Mouse (Mus musculus) MEL (cell line): ENCODE measurements around the gene Map1b.

ENCODE experiments used
- CHD2 ChIP-seq: IDR thresholded peaks from 2 replicates; pipeline ENCODE4 v1.6.1; 2011; ENCODE audit warnings: low read length, improper control_type of control experiment
- CTCF ChIP-seq, 3 experiments: IDR thresholded peaks in 2 of 3; conservative IDR thresholded peaks in 1 of 3; 2 replicates each; pipeline ENCODE4 v1.5.1; 2011 to 2012; ENCODE audit warnings: low read length in 3 of 3, low read depth in 2 of 3, mild to moderate bottlenecking in 2 of 3, improper control_type of control experiment in 1 of 3, inconsistent platforms in 1 of 3, mixed read lengths in 1 of 3, moderate library complexity in 1 of 3; ENCODE audit not compliant: control insufficient read depth in 1 of 3, insufficient read depth in 1 of 3, poor library complexity in 1 of 3, severe bottlenecking in 1 of 3
- GATA1 ChIP-seq: IDR thresholded peaks from 2 replicates; pipeline ENCODE4 v1.6.1; 2011; ENCODE audit warnings: low read depth, low read length, improper control_type of control experiment
- MAX ChIP-seq: IDR thresholded peaks from 2 replicates; pipeline ENCODE4 v1.6.1; 2011; ENCODE audit warnings: low read length, improper control_type of control experiment
- MAZ ChIP-seq: IDR thresholded peaks from 2 replicates; pipeline ENCODE4 v1.6.1; 2012; ENCODE audit warnings: low read depth, mild to moderate bottlenecking, inconsistent platforms, low read length, improper control_type of control experiment
- NRF1 ChIP-seq: IDR thresholded peaks from 2 replicates; pipeline ENCODE4 v1.6.1; 2014; ENCODE audit warnings: low read depth, mild to moderate bottlenecking, inconsistent platforms, low read length, improper control_type of control experiment, moderate library complexity; ENCODE audit not compliant: poor library complexity, insufficient read depth, severe bottlenecking
- POLR2A ChIP-seq, 2 experiments: IDR thresholded peaks; 2 replicates each; pipeline ENCODE4 v1.6.1; 2011 to 2012; ENCODE audit warnings: low read length in 2 of 2, mild to moderate bottlenecking in 2 of 2, control low read depth in 1 of 2, improper control_type of control experiment in 1 of 2, low read depth in 1 of 2, moderate library complexity in 1 of 2; ENCODE audit not compliant: control insufficient read depth in 1 of 2, insufficient read depth in 1 of 2, poor library complexity in 1 of 2
- POLR2AphosphoS5 ChIP-seq: IDR thresholded peaks from 2 replicates; pipeline ENCODE4 v1.6.1; 2012; ENCODE audit warnings: low read depth, borderline replicate concordance, mild to moderate bottlenecking, inconsistent platforms, low read length, moderate library complexity, mixed read lengths
- RCOR1 ChIP-seq: IDR thresholded peaks from 2 replicates; pipeline ENCODE4 v1.6.1; 2012; ENCODE audit warnings: low read depth, mild to moderate bottlenecking, inconsistent platforms, low read length, improper control_type of control experiment
- USF1 ChIP-seq: IDR thresholded peaks from 2 replicates; pipeline ENCODE4 v1.6.1; 2014; ENCODE audit warnings: low read depth, mild to moderate bottlenecking, inconsistent platforms, low read length, improper control_type of control experiment, moderate library complexity
- ZMIZ1 ChIP-seq: IDR thresholded peaks from 2 replicates; pipeline ENCODE4 v1.6.1; 2012; ENCODE audit warnings: low read depth, mild to moderate bottlenecking, inconsistent platforms, low read length, improper control_type of control experiment, moderate library complexity

- TF ChIP-seq POLR2A (IDR thresholded peaks at IDR 0.05; ENCODE audit: control insufficient read depth in 1 of 2, insufficient read depth in 1 of 2, low read depth in 1 of 2, low read length in 2 of 2, poor library complexity in 1 of 2) (no peak), POLR2AphosphoS5 (no peak), CTCF (IDR thresholded peaks at IDR 0.05 in 2 of 3, conservative IDR thresholded peaks at IDR 0.05 in 1 of 3; ENCODE audit: control insufficient read depth in 1 of 3, insufficient read depth in 1 of 3, low read depth in 2 of 3, low read length in 3 of 3, poor library complexity in 1 of 3, severe bottlenecking in 1 of 3) (no peak), RCOR1 (no peak), MAX (no peak), ZMIZ1 (no peak), GATA1 (no peak), NRF1 (no peak), USF1 (no peak), MAZ (no peak), CHD2 (no peak)
Measured at GRCm38 (mm10) chr13:99496106-99496505, 20.2 kb downstream of the Map1b start.
